Mouse (Mus musculus) testis, adult 2 months (tissue): Measurements from ENCODE around the gene Mgat2.

ENCODE experiments used
- CTCF ChIP-seq: fragments of 200-500 bp; IDR thresholded peaks from 2 replicates; pipeline ENCODE4 v1.5.1; 2012; ENCODE audit warnings: low read depth, mild to moderate bottlenecking, inconsistent platforms, low read length, moderate library complexity; ENCODE audit not compliant: control insufficient read depth, insufficient read depth, insufficient replicate concordance
- POLR2A ChIP-seq: fragments of 200-500 bp; IDR thresholded peaks from 2 replicates; pipeline ENCODE4 v1.6.1; 2012; ENCODE audit warnings: low read depth, mild to moderate bottlenecking, inconsistent platforms, low read length, moderate library complexity; ENCODE audit not compliant: control insufficient read depth

DNA sequence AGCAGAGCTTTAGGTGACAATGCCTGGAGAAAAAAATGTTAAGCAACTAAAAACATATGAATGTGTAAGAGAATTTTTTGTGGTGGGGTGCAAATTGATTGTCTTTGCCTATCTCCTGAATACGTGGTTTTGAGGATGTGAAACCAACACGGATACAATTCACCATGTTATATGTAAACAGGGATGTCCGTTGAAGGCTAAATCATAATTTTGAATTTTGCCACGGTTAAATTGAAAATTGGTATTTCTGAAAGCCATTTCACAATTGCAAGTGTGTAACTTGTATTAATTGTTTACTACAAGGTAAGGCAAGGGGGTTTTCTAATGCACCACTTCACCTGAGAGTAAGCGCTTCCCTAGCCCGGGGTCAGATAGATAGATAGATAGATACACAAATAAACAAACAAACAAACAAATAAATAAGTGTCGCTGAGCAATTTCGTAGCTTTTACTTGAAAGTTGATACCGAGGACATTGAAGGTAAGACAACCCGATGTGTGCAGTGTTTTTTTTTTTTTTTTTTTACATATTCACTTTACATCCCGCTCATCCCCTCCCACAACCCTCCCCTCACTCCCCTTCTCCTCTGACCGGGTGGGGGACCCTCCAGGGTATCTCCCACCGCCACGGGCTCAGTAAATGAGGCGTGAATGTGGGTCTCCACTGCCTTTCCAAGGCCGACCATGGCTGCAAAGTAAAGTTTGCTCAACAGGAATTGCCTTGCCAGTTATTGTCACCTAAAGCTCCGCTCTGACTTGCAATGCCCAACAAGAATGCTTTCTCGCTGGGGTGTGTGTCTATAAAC lies 16.1 kb upstream of the Mgat2 start:
- no peak for TF ChIP-seq CTCF
- TF ChIP-seq POLR2A = no peak
